Mouse (Mus musculus) G1E (cell line): ENCODE results near the gene Acaa1a.

ENCODE experiments used
- CTCF ChIP-seq: IDR thresholded peaks from 2 replicates; pipeline ENCODE4 v1.5.1; 2012; ENCODE audit warnings: low read depth, low read length, inconsistent platforms, mixed read lengths
- GATA1 ChIP-seq: IDR thresholded peaks from 2 replicates; pipeline ENCODE4 v1.6.1; 2012; ENCODE audit warnings: borderline replicate concordance, low read length, inconsistent platforms, mixed read lengths
- TAL1 ChIP-seq: conservative IDR thresholded peaks from 2 replicates; pipeline ENCODE4 v1.6.1; 2012; ENCODE audit warnings: low read depth, low read length, inconsistent platforms, mixed read lengths

- no peak for TF ChIP-seq CTCF
- TF ChIP-seq GATA1: no peak
- TF ChIP-seq TAL1: no peak
These were observed 9.1 kb upstream of the Acaa1a start for GRCm38 (mm10) chr9:119330186-119330963.
